Mouse (Mus musculus) heart, embryonic 12.5 days (tissue): ENCODE results near the gene Glb1l. TPM values are rescaled to one million over a fixed set of nuclear protein-coding genes. Genes with fewer than 3 reads are reported as not detected.

Experiments used
- ATAC-seq: fragments of 200-750 bp; cut with Nextera tagmentation; 2 replicates; pipeline ENCODE4 v1.8.0; 2017; ENCODE audit warnings: moderate TSS enrichment, moderate library complexity; ENCODE audit not compliant: insufficient number of reproducible peaks, low FRiP score
- H3K27ac ChIP-seq: fragments of 300-500 bp; sonication (generic); 2 replicates; pipeline ENCODE4 v1.5.1; 2016; ENCODE audit warnings: mild to moderate bottlenecking, moderate library complexity; ENCODE audit not compliant: poor library complexity, severe bottlenecking
- H3K27me3 ChIP-seq: fragments of 300-500 bp; sonication (generic); replicated peaks from 2 replicates; pipeline ENCODE4 v1.6.1; 2016; ENCODE audit warnings: mild to moderate bottlenecking, moderate library complexity
- H3K36me3 ChIP-seq: fragments of 300-500 bp; sonication (generic); 2 replicates; pipeline ENCODE4 v1.6.1; 2016; ENCODE audit warnings: mild to moderate bottlenecking, moderate library complexity
- H3K4me1 ChIP-seq: fragments of 300-500 bp; sonication (generic); replicated peaks from 2 replicates; pipeline ENCODE4 v1.6.1; 2016; ENCODE audit warnings: mild to moderate bottlenecking
- H3K4me2 ChIP-seq: fragments of 300-500 bp; sonication (generic); 2 replicates; pipeline ENCODE4 v1.6.1; 2016; ENCODE audit warnings: mild to moderate bottlenecking, moderate library complexity
- H3K4me3 ChIP-seq: fragments of 300-500 bp; sonication (generic); 2 replicates; pipeline ENCODE4 v1.5.1; 2016; ENCODE audit warnings: mild to moderate bottlenecking
- H3K9ac ChIP-seq: fragments of 300-500 bp; sonication (generic); 2 replicates; pipeline ENCODE4 v1.6.1; 2016; ENCODE audit warnings: mild to moderate bottlenecking, moderate library complexity
- H3K9me3 ChIP-seq: fragments of 300-500 bp; sonication (generic); replicated peaks from 2 replicates; pipeline ENCODE4 v1.6.1; 2016; ENCODE audit warnings: mild to moderate bottlenecking, moderate library complexity
- WGBS: fragments of 180-500 bp; shearing (Covaris S2); methylation state at CpG from one replicate; pipeline ENCODE4 v1.1.7; 2016; 5-methylcytosine and 5-hydroxymethylcytosine counted together
- polyA plus RNA-seq: library from polyadenylated mRNA; unstranded; fragments of >200 nt; fragmentation: Nextera tagmentation; extraction: Ambion mirVana; gene quantifications from 2 replicates; pipeline ENCODE4 v1.2.1, GENCODE M21; 2016

The Glb1l gene
- polyA plus RNA-seq: 9.6 and 11.1 TPM in 2 replicates

DNA sequence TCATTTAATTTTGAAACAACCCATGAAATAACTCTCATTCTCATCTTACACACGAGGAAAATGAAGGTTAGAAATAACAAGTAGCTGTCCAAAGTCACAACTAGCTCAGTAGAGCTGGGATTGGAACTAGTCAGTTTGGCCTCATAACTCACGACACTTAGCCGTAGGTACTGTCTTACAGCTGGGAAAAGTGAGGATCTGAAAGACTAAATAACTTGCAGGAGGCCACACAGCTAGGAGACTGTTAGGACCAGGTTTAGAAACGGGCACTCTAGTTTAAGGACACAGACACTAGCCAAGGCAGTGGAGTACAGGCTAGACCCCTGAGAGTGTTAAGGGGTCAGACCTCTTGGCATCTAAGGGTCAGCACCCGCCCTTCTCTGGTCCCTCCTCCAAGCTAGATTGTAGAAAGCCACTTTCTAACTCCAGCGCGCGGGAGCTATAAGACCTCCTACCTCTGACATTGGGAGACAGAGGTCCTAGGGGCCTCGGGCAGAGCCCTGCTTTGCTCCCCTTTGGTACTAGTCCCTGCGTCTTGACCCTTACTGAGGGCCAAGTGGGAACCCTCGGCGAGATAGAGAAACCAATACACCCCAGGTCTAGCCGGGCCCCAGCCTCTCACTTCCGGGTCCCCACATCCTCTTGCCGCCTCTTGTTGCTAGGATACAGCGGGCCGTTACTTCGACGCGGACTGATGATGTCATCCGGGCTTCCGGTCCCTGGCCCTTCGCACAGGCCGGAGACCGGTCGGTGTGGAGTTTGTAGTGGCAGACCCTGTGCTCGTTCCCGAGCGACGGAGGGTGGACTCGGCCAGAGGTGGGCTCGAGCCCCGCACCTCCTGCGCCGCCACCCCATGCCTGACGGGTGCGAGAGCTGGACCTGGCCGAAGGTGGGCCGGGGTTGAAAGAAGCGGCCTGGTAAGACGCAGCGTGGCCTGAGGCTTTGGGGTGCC lies at the start of gene Glb1l, which contains the start of gene Stk16:
Glb1l (minus strand) TSS at position 678 of the 952 bp plus-strand sequence.
Stk16 (plus strand) TSS at position 703 of the 952 bp plus-strand sequence.
- 6% methylated on average over 42 of the region's 42 CpGs for WGBS
- peak; percentile 94 for ATAC-seq
- H3K27ac ChIP-seq: peak within 1 kb of the TSS; percentile 4; the same call in 1 of the 2 replicates

DNA sequence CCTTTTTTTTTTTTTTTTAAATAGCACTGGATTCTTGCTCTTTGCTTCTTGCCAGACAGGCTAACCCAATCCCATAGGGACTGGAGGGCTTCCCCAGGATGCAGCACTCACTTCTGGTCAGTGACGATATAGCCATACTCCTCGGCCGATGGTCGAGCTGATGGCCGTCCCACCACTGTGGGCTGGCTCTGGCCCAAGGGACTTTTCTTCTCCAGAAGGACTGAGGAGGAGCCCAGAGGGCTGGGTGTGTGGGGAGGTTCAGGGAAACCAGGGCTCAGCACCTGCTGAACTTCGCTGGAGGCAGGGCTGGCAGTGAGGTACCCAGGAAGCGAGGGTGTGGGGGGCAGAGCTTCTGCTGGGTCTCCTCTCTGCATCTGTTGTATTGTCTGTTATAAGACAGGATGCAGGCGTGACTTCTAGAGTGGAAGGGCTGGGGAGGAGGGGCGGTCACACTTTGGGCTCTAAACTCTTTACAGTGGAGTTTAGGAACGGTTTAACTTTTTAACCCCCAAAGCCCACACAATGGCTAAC lies 45.0 kb upstream of the Glb1l start:
- Histone ChIP-seq H3K27ac (no peak overlapping the region), H3K36me3 (no peaks in the 10 kb centered on the region), H3K9ac (no peak overlapping the region), H3K27me3 (peaks cover 30% of the 10 kb centered on the region), H3K4me3 (no peak overlapping the region), H3K4me1 (peaks cover 7% of the 10 kb centered on the region; the same call in 1 of the 2 replicates), H3K4me2 (no peak overlapping the region), H3K9me3 (no peaks in the 10 kb centered on the region)
- 60% methylated on average over 10 of the region's 10 CpGs for WGBS
- ATAC-seq: no peak

More for the DNA sequence above, at the start of gene Glb1l, which contains the start of gene Stk16:
- Histone ChIP-seq H3K4me1 (peaks cover 30% of the 10 kb centered on the region), H3K4me2 (peak within 1 kb of the TSS; percentile 92), H3K36me3 (peaks cover 36% of the 10 kb centered on the region), H3K9me3 (no peaks in the 10 kb centered on the region), H3K27me3 (peaks cover 16% of the 10 kb centered on the region), H3K4me3 (peak within 1 kb of the TSS; percentile 83), H3K9ac (peak within 1 kb of the TSS; percentile 94)

- WGBS: 72% methylated on average over 8 of the region's 8 CpGs
These were observed 44.0 kb upstream of the Glb1l start for GRCm38 (mm10) chr1:75254625-75255013.

GRCm38 (mm10) chr1:75253849-75254624 lies 43.4 kb upstream of the Glb1l start:
- Histone ChIP-seq H3K27ac (no peak overlapping the region), H3K27me3 (peaks cover 30% of the 10 kb centered on the region), H3K9me3 (no peaks in the 10 kb centered on the region), H3K4me2 (no peak overlapping the region), H3K9ac (no peak overlapping the region), H3K36me3 (no peaks in the 10 kb centered on the region), H3K4me1 (peaks cover 12% of the 10 kb centered on the region), H3K4me3 (no peak overlapping the region)
- ATAC-seq: no peak
- WGBS: 60% methylated on average over 16 of the region's 16 CpGs

More at GRCm38 (mm10) chr1:75254625-75255013, 44.0 kb upstream of the Glb1l start:
- ATAC-seq: no peak
- Histone ChIP-seq H3K4me2 (no peak overlapping the region), H3K4me3 (no peak overlapping the region), H3K4me1 (peaks cover 8% of the 10 kb centered on the region; the same call in 1 of the 2 replicates), H3K9me3 (no peaks in the 10 kb centered on the region), H3K9ac (no peak overlapping the region), H3K27ac (no peak overlapping the region), H3K27me3 (peaks cover 30% of the 10 kb centered on the region), H3K36me3 (no peaks in the 10 kb centered on the region)

DNA sequence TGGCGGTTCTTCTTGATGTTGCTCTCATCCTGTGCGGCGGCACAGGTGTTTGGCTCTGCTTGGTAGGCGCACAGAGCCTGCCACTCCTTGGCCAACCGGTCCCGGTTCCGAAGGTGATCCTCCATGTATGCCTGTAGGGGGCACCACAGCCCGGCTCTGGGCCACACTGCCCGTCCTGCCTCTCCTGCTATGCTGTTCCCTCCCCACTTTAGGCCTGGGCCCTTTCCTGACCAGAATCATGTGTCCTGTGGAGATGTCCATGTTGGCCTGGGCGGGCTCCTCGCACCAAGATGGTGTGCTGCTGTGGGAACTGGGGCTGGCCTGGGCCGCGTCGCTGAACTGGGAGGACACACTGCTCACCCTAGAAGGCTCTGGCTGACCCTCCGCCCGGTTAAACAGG lies 42.4 kb upstream of the Glb1l start:
- 59% methylated on average over 16 of the region's 16 CpGs for WGBS
- Histone ChIP-seq H3K4me2 (no peak overlapping the region), H3K27ac (no peak overlapping the region), H3K27me3 (peaks cover 26% of the 10 kb centered on the region), H3K36me3 (no peaks in the 10 kb centered on the region), H3K9me3 (no peaks in the 10 kb centered on the region), H3K4me3 (no peak overlapping the region), H3K4me1 (peaks cover 19% of the 10 kb centered on the region), H3K9ac (no peak overlapping the region)
- no peak for ATAC-seq

DNA sequence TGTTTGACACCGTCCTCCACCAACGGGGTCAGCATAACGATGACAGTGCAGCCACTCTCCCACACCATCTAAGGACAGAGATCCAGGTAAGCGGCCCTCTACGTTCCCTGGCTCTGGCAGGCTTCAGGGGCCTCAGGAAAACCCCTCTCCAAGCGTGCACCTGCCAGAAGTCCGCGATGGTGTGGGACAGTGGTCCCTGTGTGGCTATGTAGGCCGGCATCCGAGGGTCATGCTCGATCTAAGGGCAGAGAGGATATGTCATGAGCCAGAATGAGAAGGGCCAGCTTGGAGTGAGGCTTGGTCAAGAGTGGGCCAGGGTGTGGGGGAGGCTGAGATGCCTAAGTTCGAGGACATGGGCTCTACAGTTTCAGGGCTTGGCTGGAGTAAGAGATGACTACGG lies 41.7 kb upstream of the Glb1l start:
- peaks cover 26% of the 10 kb centered on the region for H3K4me1 ChIP-seq
- ATAC-seq: no peak
- H3K9me3 ChIP-seq: no peaks in the 10 kb centered on the region
- 60% methylated on average over 13 of the region's 13 CpGs for whole genome bisulfite sequencing
- peaks cover 23% of the 10 kb centered on the region for H3K27me3 ChIP-seq
- H3K4me3 ChIP-seq: no peak overlapping the region
- H3K4me2 ChIP-seq: no peak overlapping the region
- no peak overlapping the region for H3K9ac ChIP-seq
- H3K36me3 ChIP-seq: no peaks in the 10 kb centered on the region
- no peak overlapping the region for H3K27ac ChIP-seq

GRCm38 (mm10) chr1:75251112-75251970 lies 40.7 kb upstream of the Glb1l start:
- WGBS: 7% methylated on average over 21 of the region's 22 CpGs
- Histone ChIP-seq H3K27ac (no peak overlapping the region), H3K4me2 (peak overlapping the region; percentile 60), H3K36me3 (no peaks in the 10 kb centered on the region), H3K4me3 (peak overlapping the region; percentile 23; the same call in 1 of the 2 replicates), H3K9me3 (no peaks in the 10 kb centered on the region), H3K4me1 (peaks cover 36% of the 10 kb centered on the region), H3K27me3 (peaks cover 18% of the 10 kb centered on the region), H3K9ac (0 out of 2 replicates have a peak overlapping the region, but pooled peaks have one; percentile 33)
- ATAC-seq: peak; percentile 41

DNA sequence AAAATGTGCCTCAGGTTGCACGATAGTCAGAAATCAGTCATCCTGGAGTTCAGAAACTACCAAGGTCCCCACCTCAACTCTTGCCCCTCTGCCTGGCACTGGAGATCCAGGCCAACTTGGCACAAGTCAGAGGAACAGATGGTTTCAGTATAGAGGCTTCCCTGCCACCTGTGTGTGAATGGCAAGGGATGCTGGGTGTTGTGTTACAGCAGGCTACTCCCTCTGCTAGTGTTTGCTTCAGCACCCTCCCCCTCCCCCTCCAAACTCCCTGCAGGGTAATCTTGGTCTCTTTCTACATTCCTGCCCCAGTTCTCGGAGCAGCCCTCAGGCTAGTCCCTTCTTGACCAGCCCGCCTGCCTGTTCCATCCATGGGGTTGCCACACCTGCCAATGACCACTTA lies 39.9 kb upstream of the Glb1l start:
- Histone ChIP-seq H3K4me2 (no peak overlapping the region), H3K27ac (no peak overlapping the region), H3K9me3 (no peaks in the 10 kb centered on the region), H3K9ac (no peak overlapping the region), H3K36me3 (no peaks in the 10 kb centered on the region; the same call in 1 of the 2 replicates), H3K27me3 (peaks cover 18% of the 10 kb centered on the region), H3K4me1 (peaks cover 36% of the 10 kb centered on the region), H3K4me3 (no peak overlapping the region)
- ATAC-seq: no peak
- WGBS: 71% methylated on average over 3 of the region's 3 CpGs

DNA sequence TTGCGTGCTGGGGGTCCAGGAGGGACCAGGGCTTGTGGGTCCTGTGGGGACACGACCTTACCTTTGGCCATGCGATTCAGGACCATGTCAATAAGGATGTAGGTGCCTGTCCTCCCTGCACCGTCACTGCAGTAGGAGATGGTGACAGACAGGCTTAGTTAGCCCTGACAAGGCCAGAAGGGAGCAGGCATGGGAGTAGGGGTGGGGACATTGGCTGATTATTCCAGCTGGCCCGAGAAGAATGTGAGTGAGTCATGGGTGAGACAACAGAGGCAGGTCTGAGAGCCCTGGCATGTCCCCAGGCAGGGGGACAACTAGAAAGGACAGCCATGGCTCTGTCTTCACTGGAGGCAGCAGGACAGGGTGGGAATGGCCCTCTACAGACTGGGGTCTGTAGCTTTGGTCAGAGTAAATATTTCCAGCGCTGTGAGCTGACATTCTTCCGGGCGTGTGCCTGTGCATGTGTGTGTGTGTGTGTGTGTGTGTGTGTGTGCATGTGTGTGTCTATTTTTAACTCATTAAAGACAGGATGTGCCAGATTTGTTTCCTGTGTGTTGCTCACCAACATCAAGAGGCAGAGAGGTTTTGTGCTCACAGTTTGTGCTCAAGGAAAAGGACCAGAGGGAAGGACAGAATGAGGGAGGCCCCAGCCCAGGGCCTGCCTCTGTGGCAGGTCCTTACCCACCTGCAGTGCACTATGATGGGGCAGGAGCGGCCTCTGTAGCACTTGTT lies 37.6 kb upstream of the Glb1l start:
- peaks cover 36% of the 10 kb centered on the region for H3K4me1 ChIP-seq
- peak overlapping the region; percentile 35 for H3K4me2 ChIP-seq
- H3K9ac ChIP-seq: peak overlapping the region; percentile 64
- WGBS: 31% methylated on average over 9 of the region's 9 CpGs
- H3K4me3 ChIP-seq: no peak overlapping the region
- H3K36me3 ChIP-seq: peaks cover 14% of the 10 kb centered on the region
- ATAC-seq: peak; percentile 55; the same call in 1 of the 2 replicates
- peaks cover 11% of the 10 kb centered on the region for H3K27me3 ChIP-seq
- H3K27ac ChIP-seq: peak overlapping the region; percentile 95
- H3K9me3 ChIP-seq: no peaks in the 10 kb centered on the region
